8 mouse cellular contexts compared by ENCODE assay signal in genomic region chr17:45584096-45584896, GRCm38 (mm10). TPM values are rescaled to one million over a fixed set of nuclear protein-coding genes. Genes with fewer than 3 reads are reported as not detected.
A peak's percentile ranks its signal among the peaks of the same experiment; 100 is the strongest.
DNase-seq lines count a peak whose midpoint lies in the region; ATAC-seq and TF ChIP-seq lines count a peak whose summit lies in the region.

No protein-coding gene starts in this region.

- intact Hi-C loops in heart, adult 2 months (cut with DNase I) = loop anchor here (1.0 to 10.0 kb wide), 6 partner anchors 10 to 571 kb away; partner anchors contain the start of genes Mad2l1bp and Slc29a1

- no peaks in the 10 kb centered on the region for H3K4me1 ChIP-seq in embryonic facial prominence, embryonic 11.5 days (ENCODE audit: control insufficient read depth, insufficient read depth, low read length)
- peaks cover 27% of the 10 kb centered on the region for H3K4me1 ChIP-seq in heart, adult 2 months (ENCODE audit: control insufficient read depth, insufficient read depth, low read length)
- peaks cover 35% of the 10 kb centered on the region for H3K4me1 ChIP-seq in limb, embryonic 13.5 days
- peaks cover 20% of the 10 kb centered on the region for H3K4me1 ChIP-seq in midbrain, embryonic 12.5 days
- H3K4me1 ChIP-seq in testis, adult 2 months (ENCODE audit: control insufficient read depth, insufficient read depth, low read length) = peaks cover 15% of the 10 kb centered on the region

- H3K9ac ChIP-seq in embryonic facial prominence, embryonic 11.5 days (replicated peaks; ENCODE audit: low read length) = peak overlapping the region; percentile 39
- H3K9ac ChIP-seq in heart, adult 2 months (ENCODE audit: low read depth, low read length) = peak overlapping the region; percentile 50
- no peak overlapping the region for H3K9ac ChIP-seq in limb, embryonic 13.5 days
- peak overlapping the region; percentile 34; the same call in 1 of the 2 replicates for H3K9ac ChIP-seq in midbrain, embryonic 12.5 days (replicated peaks)

- H3K27me3 ChIP-seq in embryonic facial prominence, embryonic 11.5 days (ENCODE audit: control insufficient read depth, insufficient read depth, low read length) = no peaks in the 10 kb centered on the region
- no peaks in the 10 kb centered on the region for H3K27me3 ChIP-seq in heart, adult 2 months (ENCODE audit: control insufficient read depth, insufficient read depth, low read length)
- no peaks in the 10 kb centered on the region for H3K27me3 ChIP-seq in limb, embryonic 13.5 days
- no peaks in the 10 kb centered on the region for H3K27me3 ChIP-seq in midbrain, embryonic 12.5 days
- H3K27me3 ChIP-seq in testis, adult 2 months (ENCODE audit: control insufficient read depth, insufficient read depth, low read length) = no peaks in the 10 kb centered on the region

- 0 out of 2 replicates have a peak, but pooled peaks have one; percentile 13 for ATAC-seq in embryonic facial prominence, embryonic 11.5 days (replicated peaks; ENCODE audit: insufficient number of reproducible peaks, low FRiP score, low TSS enrichment, low read depth)
- ATAC-seq in limb, embryonic 13.5 days (ENCODE audit: low FRiP score, low read depth) = peak; percentile 62
- ATAC-seq in midbrain, embryonic 12.5 days (ENCODE audit: low FRiP score, low read depth) = peak; percentile 10; the same call in 1 of the 2 replicates

- peak; percentile 97 for TF ChIP-seq EP300 in heart, adult 2 months (IDR thresholded peaks at IDR 0.05; ENCODE audit: insufficient read depth, low read depth, low read length)

- no peaks in the 10 kb centered on the region for H3K36me3 ChIP-seq in embryonic facial prominence, embryonic 11.5 days (replicated peaks; ENCODE audit: control insufficient read depth, insufficient read depth, low read depth, low read length)
- H3K36me3 ChIP-seq in heart, adult 2 months (ENCODE audit: control insufficient read depth, insufficient read depth, low read length) = peaks cover 11% of the 10 kb centered on the region; the same call in 1 of the 2 replicates
- peaks cover 32% of the 10 kb centered on the region for H3K36me3 ChIP-seq in limb, embryonic 13.5 days
- 0 out of 2 replicates have a peak, but pooled peaks cover 5% of the 10 kb centered on the region for H3K36me3 ChIP-seq in midbrain, embryonic 12.5 days
- no peaks in the 10 kb centered on the region for H3K36me3 ChIP-seq in testis, adult 2 months (ENCODE audit: control insufficient read depth, insufficient read depth, low read length)

- peak; percentile 46 to 61 for DNase-seq in left cerebral cortex, adult 18-20 months (ENCODE audit: low spot score in 2 of 2)
- DNase-seq in left cerebral cortex, adult 11 months (ENCODE audit: low spot score) = no peak
- no peak for DNase-seq in embryonic facial prominence, embryonic 11.5 days (ENCODE audit: low spot score)
- peak; percentile 90 to 94 for DNase-seq in heart, adult 2 months
- peak; percentile 85 for DNase-seq in kidney, adult 11 months

- peak overlapping the region; percentile 62 for H3K27ac ChIP-seq in embryonic facial prominence, embryonic 11.5 days (replicated peaks; ENCODE audit: low read depth, low read length)
- peak overlapping the region; percentile 90 for H3K27ac ChIP-seq in heart, adult 2 months
- peak overlapping the region; percentile 74 for H3K27ac ChIP-seq in limb, embryonic 13.5 days
- peak overlapping the region; percentile 69 for H3K27ac ChIP-seq in midbrain, embryonic 12.5 days (replicated peaks)
- H3K27ac ChIP-seq in testis, adult 2 months (ENCODE audit: control insufficient read depth, insufficient read depth, low read depth, low read length) = peak overlapping the region; percentile 83

- WGBS in embryonic facial prominence, embryonic 11.5 days = 28% methylated on average over 12 of the region's 12 CpGs
- 7% methylated on average over 12 of the region's 12 CpGs for WGBS in heart, adult 2 months
- WGBS in limb, embryonic 13.5 days = 36% methylated on average over 12 of the region's 12 CpGs
- 39% methylated on average over 12 of the region's 12 CpGs for WGBS in midbrain, embryonic 12.5 days

- H3K4me2 ChIP-seq in embryonic facial prominence, embryonic 11.5 days (ENCODE audit: low read depth, low read length) = no peak overlapping the region
- H3K4me2 ChIP-seq in limb, embryonic 13.5 days (replicated peaks) = peak overlapping the region; percentile 21
- H3K4me2 ChIP-seq in midbrain, embryonic 12.5 days (replicated peaks) = no peak overlapping the region; the same call in 1 of the 2 replicates

- no peaks in the 10 kb centered on the region for H3K79me2 ChIP-seq in heart, adult 2 months (replicated peaks; ENCODE audit: control insufficient read depth, insufficient read depth, low read length)

- TF ChIP-seq POLR2A in heart, adult 2 months (IDR thresholded peaks at IDR 0.05; ENCODE audit: insufficient read depth, low read depth, low read length) = peak; percentile 46; the same call in 1 of the 2 replicates
- TF ChIP-seq POLR2A in testis, adult 2 months (IDR thresholded peaks at IDR 0.05; ENCODE audit: control insufficient read depth, low read depth, low read length) = peak; percentile 35; the same call in 1 of the 2 replicates

- no peaks in the 10 kb centered on the region for H3K9me3 ChIP-seq in embryonic facial prominence, embryonic 11.5 days (replicated peaks; ENCODE audit: control insufficient read depth, low read length)
- 0 out of 2 replicates have a peak, but pooled peaks cover 3% of the 10 kb centered on the region for H3K9me3 ChIP-seq in limb, embryonic 13.5 days
- no peaks in the 10 kb centered on the region for H3K9me3 ChIP-seq in midbrain, embryonic 12.5 days

- no peak overlapping the region for H3K4me3 ChIP-seq in embryonic facial prominence, embryonic 11.5 days (ENCODE audit: low read depth, low read length)
- no peak overlapping the region; the same call in 1 of the 2 replicates for H3K4me3 ChIP-seq in heart, adult 2 months
- H3K4me3 ChIP-seq in limb, embryonic 13.5 days = no peak overlapping the region
- no peak overlapping the region for H3K4me3 ChIP-seq in midbrain, embryonic 12.5 days
- no peak overlapping the region for H3K4me3 ChIP-seq in testis, adult 2 months (ENCODE audit: control insufficient read depth, low read depth, low read length)

- TF ChIP-seq CTCF in heart, adult 2 months (IDR thresholded peaks at IDR 0.05) = no peak
- TF ChIP-seq CTCF in testis, adult 2 months (IDR thresholded peaks at IDR 0.05; ENCODE audit: control insufficient read depth, insufficient read depth, insufficient replicate concordance, low read depth, low read length) = no peak

RNA-seq across cellular contexts. Expression of gene Hsp90ab1, which starts 11.2 kb away (rescaled TPM):
- total RNA-seq in left cerebral cortex, adult 18-20 months (2021) = 1,000 to 10,000 TPM; 1,506 to 1,598 TPM
- polyA plus RNA-seq in embryonic facial prominence, embryonic 11.5 days (2014; fragmentation: Nextera tagmentation; extraction: Ambion mirVana) = 1,660 and 1,740 TPM in 2 replicates
- total RNA-seq in heart, adult 2 months (2021) = 1,000 to 10,000 TPM; 1,183 to 1,319 TPM
- polyA plus RNA-seq in heart, adult 2 months (2012; rRNA removed) = 464 and 736 TPM in 2 replicates
- 1,635 and 1,682 TPM in 2 replicates for polyA plus RNA-seq in limb, embryonic 13.5 days (2015; fragmentation: Nextera tagmentation; extraction: Ambion mirVana)
- 1,424 and 1,459 TPM in 2 replicates for polyA plus RNA-seq in midbrain, embryonic 12.5 days (2016; fragmentation: Nextera tagmentation; extraction: Ambion mirVana)
- polyA plus RNA-seq in testis, adult 2 months (2012; rRNA removed) = 99.1 and 109 TPM in 2 replicates

RNA-seq across cellular contexts. Expression of gene Slc29a1, which starts 15.1 kb away (rescaled TPM):
- total RNA-seq in left cerebral cortex, adult 18-20 months (2021) = 10 to 100 TPM; 21.7 to 28.0 TPM
- polyA plus RNA-seq in embryonic facial prominence, embryonic 11.5 days (2014; fragmentation: Nextera tagmentation; extraction: Ambion mirVana) = 52.5 and 58.9 TPM in 2 replicates
- 10 to 100 TPM; 80.3 to 84.6 TPM for total RNA-seq in heart, adult 2 months (2021)
- 160 and 184 TPM in 2 replicates for polyA plus RNA-seq in heart, adult 2 months (2012; rRNA removed)
- 74.0 and 83.4 TPM in 2 replicates for polyA plus RNA-seq in limb, embryonic 13.5 days (2015; fragmentation: Nextera tagmentation; extraction: Ambion mirVana)
- polyA plus RNA-seq in midbrain, embryonic 12.5 days (2016; fragmentation: Nextera tagmentation; extraction: Ambion mirVana) = 40.1 and 40.2 TPM in 2 replicates
- 138 and 143 TPM in 2 replicates for polyA plus RNA-seq in testis, adult 2 months (2012; rRNA removed)

RNA-seq across cellular contexts. Expression of gene Mymx, which starts 17.6 kb away (rescaled TPM):
- total RNA-seq in left cerebral cortex, adult 18-20 months (2021) = not detected
- polyA plus RNA-seq in embryonic facial prominence, embryonic 11.5 days (2014; fragmentation: Nextera tagmentation; extraction: Ambion mirVana) = 1.6 and 5.6 TPM in 2 replicates
- not detected for total RNA-seq in heart, adult 2 months (2021)
- polyA plus RNA-seq in heart, adult 2 months (2012; rRNA removed) = not detected in 2 replicates
- 26.5 and 26.7 TPM in 2 replicates for polyA plus RNA-seq in limb, embryonic 13.5 days (2015; fragmentation: Nextera tagmentation; extraction: Ambion mirVana)
- not detected in 2 replicates for polyA plus RNA-seq in midbrain, embryonic 12.5 days (2016; fragmentation: Nextera tagmentation; extraction: Ambion mirVana)
- polyA plus RNA-seq in testis, adult 2 months (2012; rRNA removed) = 3.4 and 4.4 TPM in 2 replicates

RNA-seq across cellular contexts. Expression of gene Slc35b2, which starts 20.6 kb away (rescaled TPM):
- total RNA-seq in left cerebral cortex, adult 18-20 months (2021) = 10 to 100 TPM; 26.0 to 30.0 TPM
- 85.6 and 92.2 TPM in 2 replicates for polyA plus RNA-seq in embryonic facial prominence, embryonic 11.5 days (2014; fragmentation: Nextera tagmentation; extraction: Ambion mirVana)
- 10 to 100 TPM; 23.4 to 24.0 TPM for total RNA-seq in heart, adult 2 months (2021)
- 45.1 and 49.2 TPM in 2 replicates for polyA plus RNA-seq in heart, adult 2 months (2012; rRNA removed)
- 114 and 127 TPM in 2 replicates for polyA plus RNA-seq in limb, embryonic 13.5 days (2015; fragmentation: Nextera tagmentation; extraction: Ambion mirVana)
- 96.6 and 102 TPM in 2 replicates for polyA plus RNA-seq in midbrain, embryonic 12.5 days (2016; fragmentation: Nextera tagmentation; extraction: Ambion mirVana)
- 26.6 and 35.6 TPM in 2 replicates for polyA plus RNA-seq in testis, adult 2 months (2012; rRNA removed)

RNA-seq across cellular contexts. Expression of gene Nfkbie, which starts 28.8 kb away (rescaled TPM):
- 1 to 10 TPM; 1.8 to 2.8 TPM for total RNA-seq in left cerebral cortex, adult 18-20 months (2021)
- 3.5 and 5.3 TPM in 2 replicates for polyA plus RNA-seq in embryonic facial prominence, embryonic 11.5 days (2014; fragmentation: Nextera tagmentation; extraction: Ambion mirVana)
- 1 to 10 TPM; 1.1 TPM for total RNA-seq in heart, adult 2 months (2021)
- 1.6 and 2.2 TPM in 2 replicates for polyA plus RNA-seq in heart, adult 2 months (2012; rRNA removed)
- polyA plus RNA-seq in limb, embryonic 13.5 days (2015; fragmentation: Nextera tagmentation; extraction: Ambion mirVana) = 6.2 and 6.3 TPM in 2 replicates
- 6.8 and 7.9 TPM in 2 replicates for polyA plus RNA-seq in midbrain, embryonic 12.5 days (2016; fragmentation: Nextera tagmentation; extraction: Ambion mirVana)
- polyA plus RNA-seq in testis, adult 2 months (2012; rRNA removed) = 0.83 and 0.95 TPM in 2 replicates

Comparison
In these comparisons a context has a peak if more than half of its experiments do, and no peak if none do; other contexts are left out.
1. DNase-seq: peak in left cerebral cortex, adult 18-20 months (2 of 2), heart, adult 2 months (2 of 2) and kidney, adult 11 months (single experiment); none in left cerebral cortex, adult 11 months (single experiment) and embryonic facial prominence, embryonic 11.5 days (single experiment).
2. ATAC-seq: peak in every context shown above with its lines; median percentile 62 in limb, embryonic 13.5 days; 13 in embryonic facial prominence, embryonic 11.5 days; 10 in midbrain, embryonic 12.5 days.
3. Peak in every context shown above with its lines, with median percentiles within 50 percentile points of each other: H3K27ac ChIP-seq.